Mouse (Mus musculus): ENCODE data around the gene Gm26938.

GRCm38 (mm10) chr5:139792159-139792775 lies 33.9 kb downstream of the Gm26938 start:
- no peak for TF ChIP-seq CTCF (IDR thresholded peaks at IDR 0.05; ENCODE audit: low read depth)
- TF ChIP-seq EP300 (IDR thresholded peaks at IDR 0.05; ENCODE audit: low read depth): no peak
